ENCODE assay signal across 10 mouse cellular contexts in the genomic region with DNA sequence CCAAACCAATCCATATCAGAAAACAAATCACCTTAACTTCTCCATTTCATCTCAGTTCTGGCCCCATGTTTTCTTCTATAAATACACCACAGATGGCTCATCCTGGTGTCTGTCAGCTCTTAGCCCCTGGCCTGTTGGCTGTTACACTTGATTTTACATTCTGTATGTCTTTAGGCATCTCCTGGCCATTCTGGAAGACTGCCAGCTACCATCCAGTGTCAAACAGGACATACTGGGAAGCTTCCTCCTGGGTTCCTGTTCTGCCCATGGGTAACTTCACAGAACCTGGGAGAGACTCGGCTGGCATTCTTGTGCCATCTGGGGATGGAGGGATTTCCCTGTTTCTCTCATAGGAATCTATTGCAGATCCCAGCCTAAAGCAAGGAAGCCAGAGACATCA.
"Had no signal": no experiment of that assay in that cellular context is flagged by ENCODE, and none has a peak within 500 bp of the region (broad histone marks: within the 10 kb centered on the region; RNA-seq: fewer than 3 reads in every experiment).

No protein-coding gene starts in this region.

- H3K9ac ChIP-seq: kidney, embryonic 15.5 days; limb, embryonic 15.5 days; liver, embryonic 12.5 days; lung, embryonic 14.5 days; midbrain, embryonic 12.5 days had no signal

- ATAC-seq: liver, embryonic 12.5 days had no signal

- DNase-seq: kidney, postnatal 14 days; lung, embryonic 14.5 days; lung, postnatal 10 days; lung, postnatal 4 days; right cerebral cortex, postnatal 14 days; thymus, postnatal 36 days had no signal

- H3K9me3 ChIP-seq: kidney, embryonic 15.5 days; limb, embryonic 15.5 days; liver, embryonic 12.5 days; midbrain, embryonic 12.5 days had no signal

- H3K36me3 ChIP-seq: liver, embryonic 12.5 days had no signal

- H3K4me1 ChIP-seq: limb, embryonic 15.5 days; liver, embryonic 12.5 days had no signal

- H3K27ac ChIP-seq: kidney, embryonic 15.5 days; limb, embryonic 15.5 days; liver, embryonic 12.5 days; midbrain, embryonic 12.5 days had no signal

- H3K4me3 ChIP-seq: kidney, embryonic 15.5 days; limb, embryonic 15.5 days; liver, embryonic 12.5 days; midbrain, embryonic 12.5 days had no signal

- H3K4me2 ChIP-seq: kidney, embryonic 15.5 days; limb, embryonic 15.5 days; liver, embryonic 12.5 days; lung, embryonic 14.5 days; midbrain, embryonic 12.5 days had no signal

- H3K27me3 ChIP-seq: kidney, embryonic 15.5 days; limb, embryonic 15.5 days; liver, embryonic 12.5 days; midbrain, embryonic 12.5 days had no signal
